Mouse (Mus musculus) midbrain, embryonic 11.5 days (tissue): ENCODE results near the gene Qars. TPM values are rescaled to one million over a fixed set of nuclear protein-coding genes. Genes with fewer than 3 reads are reported as not detected.

Experiments used
- ATAC-seq: fragments of 200-750 bp; cut with Nextera tagmentation; 2 replicates; pipeline ENCODE4 v1.8.0; 2017; ENCODE audit warnings: moderate TSS enrichment, moderate library complexity; ENCODE audit not compliant: low FRiP score
- DNase-seq: peaks from one replicate; pipeline ENCODE4 v3.0.0; 2015; ENCODE audit warnings: low spot score; ENCODE audit errors: missing footprints
- H3K27ac ChIP-seq: fragments of 300-500 bp; sonication (generic); 2 replicates; pipeline ENCODE4 v1.5.1; 2014; ENCODE audit warnings: low read depth, low read length
- H3K27me3 ChIP-seq: fragments of 300-500 bp; sonication (generic); 2 replicates; pipeline ENCODE4 v1.6.1; 2014; ENCODE audit warnings: mild to moderate bottlenecking, low read length, moderate library complexity, mixed read lengths; ENCODE audit not compliant: control insufficient read depth, insufficient read depth
- H3K36me3 ChIP-seq: fragments of 300-500 bp; sonication (generic); 2 replicates; pipeline ENCODE4 v1.6.1; 2014; ENCODE audit warnings: mild to moderate bottlenecking, low read length, moderate library complexity, mixed read lengths; ENCODE audit not compliant: control insufficient read depth, insufficient read depth
- H3K4me1 ChIP-seq: fragments of 300-500 bp; sonication (generic); 2 replicates; pipeline ENCODE4 v1.6.1; 2014; ENCODE audit warnings: low read length; ENCODE audit not compliant: control insufficient read depth, insufficient read depth
- H3K4me2 ChIP-seq: fragments of 300-500 bp; sonication (generic); 2 replicates; pipeline ENCODE4 v1.6.1; 2014; ENCODE audit warnings: mild to moderate bottlenecking, moderate library complexity
- H3K4me3 ChIP-seq: fragments of 300-500 bp; sonication (generic); 2 replicates; pipeline ENCODE4 v1.5.1; 2014; ENCODE audit warnings: low read depth, low read length
- H3K9ac ChIP-seq: fragments of 300-500 bp; sonication (generic); 2 replicates; pipeline ENCODE4 v1.6.1; 2014; ENCODE audit warnings: low read length
- H3K9me3 ChIP-seq: fragments of 300-500 bp; sonication (generic); 2 replicates; pipeline ENCODE4 v1.6.1; 2016; ENCODE audit warnings: low read length; ENCODE audit not compliant: control insufficient read depth
- WGBS: fragments of 180-500 bp; shearing (Covaris S2); extraction: QIAGEN DNeasy Blood & Tissue Kit; methylation state at CpG from one replicate; pipeline ENCODE4 v1.1.7; 2014; 5-methylcytosine and 5-hydroxymethylcytosine counted together
- polyA plus RNA-seq: library from polyadenylated mRNA; unstranded; fragments of >200 nt; fragmentation: Nextera tagmentation; extraction: Ambion mirVana; gene quantifications from 2 replicates; pipeline ENCODE4 v1.2.1, GENCODE M21; 2014

Gene Qars
- polyA plus RNA-seq, 1 experiment from 2014 or later, result 103 TPM

- WGBS, result 91% methylated on average over 18 of the region's 18 CpGs
- Histone ChIP-seq H3K4me2 (no peak overlapping the region), H3K27me3 (no peaks in the 10 kb centered on the region), H3K4me1 (peaks cover 16% of the 10 kb centered on the region), H3K9ac (no peak overlapping the region), H3K4me3 (no peak overlapping the region), H3K27ac (no peak overlapping the region), H3K9me3 (no peaks in the 10 kb centered on the region), H3K36me3 (peaks cover 9% of the 10 kb centered on the region)
- no peak for ATAC-seq
- peak; percentile 31 for DNase-seq
These were observed 24.3 kb upstream of the Qars start for GRCm38 (mm10) chr9:108483051-108483790.

- Histone ChIP-seq H3K36me3 (peaks cover 13% of the 10 kb centered on the region), H3K4me2 (no peak overlapping the region), H3K27me3 (no peaks in the 10 kb centered on the region), H3K27ac (no peak overlapping the region), H3K4me1 (peaks cover 15% of the 10 kb centered on the region), H3K4me3 (no peak overlapping the region), H3K9ac (no peak overlapping the region), H3K9me3 (no peaks in the 10 kb centered on the region)
- WGBS, result 93% methylated on average over 15 of the region's 15 CpGs
- DNase-seq (peak; percentile 19), ATAC-seq (no peak)
These were observed 23.5 kb upstream of the Qars start for GRCm38 (mm10) chr9:108484021-108484420.

GRCm38 (mm10) chr9:108485301-108485875, 22.1 kb upstream of the Qars start:
- Histone ChIP-seq H3K9ac (no peak overlapping the region), H3K27ac (no peak overlapping the region), H3K36me3 (peaks cover 13% of the 10 kb centered on the region), H3K27me3 (no peaks in the 10 kb centered on the region), H3K4me2 (no peak overlapping the region), H3K4me1 (peaks cover 8% of the 10 kb centered on the region; the same call in 1 of the 2 replicates), H3K9me3 (no peaks in the 10 kb centered on the region), H3K4me3 (no peak overlapping the region)
- WGBS, result 95% methylated on average over 19 of the region's 19 CpGs
- ATAC-seq (no peak), DNase-seq (peak; percentile 17)

GRCm38 (mm10) chr9:108486973-108487530, 20.5 kb upstream of the Qars start:
- Histone ChIP-seq H3K9me3 (no peaks in the 10 kb centered on the region), H3K4me1 (peaks cover 13% of the 10 kb centered on the region), H3K4me3 (no peak overlapping the region), H3K4me2 (no peak overlapping the region), H3K9ac (no peak overlapping the region), H3K36me3 (peaks cover 13% of the 10 kb centered on the region), H3K27me3 (no peaks in the 10 kb centered on the region), H3K27ac (no peak overlapping the region)
- ATAC-seq (no peak), DNase-seq (peak; percentile 61)
- WGBS, result 91% methylated on average over 8 of the region's 8 CpGs

GRCm38 (mm10) chr9:108488403-108488802, 19.1 kb upstream of the Qars start:
- H3K4me1 ChIP-seq, result peaks cover 15% of the 10 kb centered on the region
- H3K36me3 ChIP-seq, result peaks cover 15% of the 10 kb centered on the region
- H3K4me3 ChIP-seq, result no peak overlapping the region
- no peaks in the 10 kb centered on the region for H3K9me3 ChIP-seq
- H3K9ac ChIP-seq, result no peak overlapping the region
- no peak overlapping the region for H3K27ac ChIP-seq
- WGBS, result 95% methylated on average over 17 of the region's 17 CpGs
- H3K4me2 ChIP-seq, result no peak overlapping the region
- ATAC-seq (no peak), DNase-seq (peak; percentile 21)
- no peaks in the 10 kb centered on the region for H3K27me3 ChIP-seq

- WGBS, result 97% methylated on average over 20 of the region's 20 CpGs
- DNase-seq (peak; percentile 57), ATAC-seq (no peak)
- Histone ChIP-seq H3K4me1 (peaks cover 15% of the 10 kb centered on the region), H3K36me3 (peaks cover 22% of the 10 kb centered on the region), H3K27ac (no peak overlapping the region), H3K9ac (no peak overlapping the region), H3K4me2 (no peak overlapping the region), H3K27me3 (no peaks in the 10 kb centered on the region), H3K9me3 (no peaks in the 10 kb centered on the region), H3K4me3 (no peak overlapping the region)
These were observed 18.3 kb upstream of the Qars start for GRCm38 (mm10) chr9:108489215-108489614.

- H3K9ac ChIP-seq, result peak overlapping the region; percentile 94
- peak overlapping the region; percentile 68 for H3K4me2 ChIP-seq
- DNase-seq (peak; percentile 41), ATAC-seq (peak; percentile 25; the same call in 1 of the 2 replicates)
- WGBS, result 72% methylated on average over 26 of the region's 26 CpGs
- peak overlapping the region; percentile 99 for H3K4me3 ChIP-seq
- H3K36me3 ChIP-seq, result peaks cover 29% of the 10 kb centered on the region
- no peaks in the 10 kb centered on the region for H3K9me3 ChIP-seq
- H3K27me3 ChIP-seq, result no peaks in the 10 kb centered on the region
- peaks cover 15% of the 10 kb centered on the region for H3K4me1 ChIP-seq
- peak overlapping the region; percentile 92 for H3K27ac ChIP-seq
These were observed 17.6 kb upstream of the Qars start for GRCm38 (mm10) chr9:108489702-108490558.

GRCm38 (mm10) chr9:108490559-108491285, 16.8 kb upstream of the Qars start, which contains the start of gene Usp19:
Gene Usp19 (plus strand): TSS chr9:108490602.
- Histone ChIP-seq H3K4me1 (peaks cover 15% of the 10 kb centered on the region), H3K9me3 (no peaks in the 10 kb centered on the region), H3K4me2 (peak within 1 kb of the TSS; percentile 68), H3K27me3 (no peaks in the 10 kb centered on the region), H3K9ac (peak within 1 kb of the TSS; percentile 94), H3K36me3 (peaks cover 32% of the 10 kb centered on the region), H3K4me3 (peak within 1 kb of the TSS; percentile 99), H3K27ac (peak within 1 kb of the TSS; percentile 92)
- ATAC-seq (peak; percentile 95), DNase-seq (peak; percentile 99)
- WGBS, result under 1% methylated on average over 69 of the region's 69 CpGs
